In the genomic region with DNA sequence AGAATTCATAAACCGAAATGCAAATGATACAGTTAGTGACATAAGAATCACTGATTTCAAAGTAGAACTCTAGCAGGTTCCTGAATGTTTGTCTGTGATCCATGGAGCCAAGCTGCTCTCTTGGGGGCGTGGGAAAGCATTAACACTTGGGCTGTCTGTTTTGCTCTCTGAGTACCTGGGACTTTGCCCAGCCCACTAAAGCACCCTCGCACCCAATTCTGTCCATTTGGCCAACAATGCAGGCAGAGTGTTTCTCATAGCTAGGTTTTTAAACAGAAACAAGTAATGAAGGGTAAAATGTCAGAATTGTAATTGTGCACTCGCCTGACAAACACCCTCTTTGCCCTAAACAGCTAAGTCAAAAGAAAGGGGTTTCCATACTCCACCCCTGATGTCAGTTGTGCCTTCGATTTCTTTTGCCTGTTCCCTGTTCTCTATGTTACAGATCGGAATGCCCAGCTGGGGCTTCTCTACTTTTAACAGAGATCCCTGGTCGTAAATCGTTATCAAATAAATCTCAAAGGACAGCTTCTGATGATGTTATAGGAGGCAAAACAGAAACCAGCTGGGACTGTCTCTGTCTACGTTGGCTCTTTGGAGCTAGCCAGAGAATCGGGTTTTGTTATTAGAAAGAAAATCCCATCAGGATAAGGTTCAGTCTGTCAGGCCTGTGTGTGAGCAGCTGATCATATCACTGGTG, we compare ENCODE assay signal across 12 mouse cellular contexts. TPM values are rescaled to one million over a fixed set of nuclear protein-coding genes. Genes with fewer than 3 reads are reported as not detected.
A peak's percentile ranks its signal among the peaks of the same experiment; 100 is the strongest.
DNase-seq lines count a peak whose midpoint lies in the region; ATAC-seq and TF ChIP-seq lines count a peak whose summit lies in the region.
"Had no signal": no experiment of that assay in that cellular context is flagged by ENCODE, and none has a peak within 500 bp of the region (broad histone marks: within the 10 kb centered on the region; RNA-seq: fewer than 3 reads in every experiment).

No protein-coding gene starts in this region.

- intact Hi-C loops in gastrocnemius, adult 2 months (cut with DNase I): loop anchor here (10.0 kb wide), 1 partner anchor 374 kb away; a partner anchor contains a TSS
- intact Hi-C loops in gastrocnemius, postnatal 36 days (cut with DNase I): loop anchor here (10.0 kb wide), 1 partner anchor 374 kb away; a partner anchor contains a TSS

- no peaks in the 10 kb centered on the region for H3K9me3 ChIP-seq in kidney, embryonic 16.5 days (ENCODE audit: low read length)
- H3K9me3 ChIP-seq in limb, embryonic 15.5 days: no peaks in the 10 kb centered on the region
- H3K9me3 ChIP-seq: liver, embryonic 13.5 days had no signal

- TF ChIP-seq CTCF in gastrocnemius, adult 2 months (IDR thresholded peaks at IDR 0.05): no peak

- H3K4me3 ChIP-seq in gastrocnemius, adult 2 months: peak overlapping the region; percentile 72
- H3K4me3 ChIP-seq in kidney, embryonic 16.5 days (ENCODE audit: low read length): peak overlapping the region; percentile 29
- H3K4me3 ChIP-seq in limb, embryonic 15.5 days: peak overlapping the region; percentile 16
- H3K4me3 ChIP-seq: liver, embryonic 13.5 days had no signal

- H3K27ac ChIP-seq in gastrocnemius, adult 2 months: peak overlapping the region; percentile 54; the same call in 1 of the 2 replicates
- peak overlapping the region; percentile 66 for H3K27ac ChIP-seq in kidney, embryonic 16.5 days (ENCODE audit: low read length)
- 0 out of 2 replicates have a peak overlapping the region, but pooled peaks have one; percentile 17 for H3K27ac ChIP-seq in limb, embryonic 15.5 days
- H3K27ac ChIP-seq: liver, embryonic 13.5 days had no signal

- 23% methylated on average over 10 of the region's 10 CpGs for WGBS in kidney, embryonic 16.5 days
- WGBS in limb, embryonic 15.5 days: 39% methylated on average over 10 of the region's 10 CpGs

- peak overlapping the region; percentile 46 for H3K4me2 ChIP-seq in kidney, embryonic 16.5 days (replicated peaks; ENCODE audit: low read depth, low read length)
- peak overlapping the region; percentile 34 for H3K4me2 ChIP-seq in limb, embryonic 15.5 days
- H3K4me2 ChIP-seq: liver, embryonic 13.5 days had no signal

- no peaks in the 10 kb centered on the region for H3K27me3 ChIP-seq in kidney, embryonic 16.5 days (ENCODE audit: insufficient read depth, low read length)
- H3K27me3 ChIP-seq in limb, embryonic 15.5 days: no peaks in the 10 kb centered on the region
- H3K27me3 ChIP-seq: Patski had no signal

- peak; percentile 65; the same call in 1 of the 2 replicates for ATAC-seq in kidney, embryonic 16.5 days (ENCODE audit: low FRiP score, low TSS enrichment)
- ATAC-seq in limb, embryonic 15.5 days (ENCODE audit: insufficient number of reproducible peaks, low FRiP score, low TSS enrichment, low read depth): no peak
- ATAC-seq in activated CD4-positive, CD25-positive, alpha-beta regulatory T cell, adult 4 months: no peak
- ATAC-seq: midbrain, embryonic 16.5 days; Patski had no signal

- no peaks in the 10 kb centered on the region for H3K36me3 ChIP-seq in kidney, embryonic 16.5 days (ENCODE audit: insufficient read depth, low read length)
- no peaks in the 10 kb centered on the region for H3K36me3 ChIP-seq in limb, embryonic 15.5 days
- H3K36me3 ChIP-seq: liver, embryonic 13.5 days had no signal

- DNase-seq in gastrocnemius, adult 2 months: no peak
- DNase-seq in gastrocnemius, postnatal 36 days: no peak
- DNase-seq in kidney, adult 18-20 months: no peak
- DNase-seq in embryo, embryonic 10.5 days (ENCODE audit: low spot score): peak; percentile 39
- no peak for DNase-seq in cerebellum, adult 18-20 months
- DNase-seq: B cell, adult 2 months; liver, embryonic 13.5 days had no signal

- peaks cover 55% of the 10 kb centered on the region for H3K4me1 ChIP-seq in kidney, embryonic 16.5 days (ENCODE audit: insufficient read depth, low read length)
- peaks cover 45% of the 10 kb centered on the region for H3K4me1 ChIP-seq in limb, embryonic 15.5 days

- H3K9ac ChIP-seq in kidney, embryonic 16.5 days (replicated peaks; ENCODE audit: low read length): no peak overlapping the region
- H3K9ac ChIP-seq in limb, embryonic 15.5 days: no peak overlapping the region
- H3K9ac ChIP-seq: liver, embryonic 13.5 days had no signal

RNA-seq across cellular contexts. Expression of a gene that starts 5.1 kb away (rescaled TPM):
- 10 to 100 TPM; 18.7 to 21.8 TPM for total RNA-seq in gastrocnemius, adult 2 months (2021)
- 10 to 100 TPM; 20.0 to 30.0 TPM for total RNA-seq in gastrocnemius, postnatal 36 days (2021)
- polyA plus RNA-seq in kidney, embryonic 16.5 days (2015; fragmentation: Nextera tagmentation; extraction: Ambion mirVana): 112 and 114 TPM in 2 replicates
- polyA plus RNA-seq in limb, embryonic 15.5 days (2015; fragmentation: Nextera tagmentation; extraction: Ambion mirVana): 105 and 123 TPM in 2 replicates
- polyA plus RNA-seq in activated CD4-positive, CD25-positive, alpha-beta regulatory T cell, adult 4 months (2017; shearing (Covaris generic)): under 1 TPM; 0.45 to 0.73 TPM

Comparison
In these comparisons a context has a peak if more than half of its experiments do, and no peak if none do; other contexts are left out.
1. H3K4me3 ChIP-seq: peak in every context shown above with its lines; median percentile 72 in gastrocnemius, adult 2 months; 29 in kidney, embryonic 16.5 days; 16 in limb, embryonic 15.5 days.
2. RNA of a gene that starts 5.1 kb away (polyA plus RNA-seq): 112 to 114 TPM in kidney, embryonic 16.5 days and 105 to 123 TPM in limb, embryonic 15.5 days; 0.45 to 0.73 TPM in activated CD4-positive, CD25-positive, alpha-beta regulatory T cell, adult 4 months; every median in the first group is over 10 times any median in the second.
3. Peak in every context shown above with its lines, with median percentiles within 50 percentile points of each other: H3K27ac ChIP-seq.